Mouse (Mus musculus) skeletal muscle tissue, postnatal 0 days (tissue): ENCODE data around the gene Srsf10. TPM values are rescaled to one million over a fixed set of nuclear protein-coding genes. Genes with fewer than 3 reads are reported as not detected.

Experiments
- polyA plus RNA-seq: library from polyadenylated mRNA; unstranded; fragments of >200 nt; fragmentation: Nextera tagmentation; extraction: Ambion mirVana; gene quantifications from 2 replicates; pipeline ENCODE4 v1.2.1, GENCODE M21; 2015

Srsf10 gene
- polyA plus RNA-seq = 73.3 and 74.2 TPM in 2 replicates

DNA sequence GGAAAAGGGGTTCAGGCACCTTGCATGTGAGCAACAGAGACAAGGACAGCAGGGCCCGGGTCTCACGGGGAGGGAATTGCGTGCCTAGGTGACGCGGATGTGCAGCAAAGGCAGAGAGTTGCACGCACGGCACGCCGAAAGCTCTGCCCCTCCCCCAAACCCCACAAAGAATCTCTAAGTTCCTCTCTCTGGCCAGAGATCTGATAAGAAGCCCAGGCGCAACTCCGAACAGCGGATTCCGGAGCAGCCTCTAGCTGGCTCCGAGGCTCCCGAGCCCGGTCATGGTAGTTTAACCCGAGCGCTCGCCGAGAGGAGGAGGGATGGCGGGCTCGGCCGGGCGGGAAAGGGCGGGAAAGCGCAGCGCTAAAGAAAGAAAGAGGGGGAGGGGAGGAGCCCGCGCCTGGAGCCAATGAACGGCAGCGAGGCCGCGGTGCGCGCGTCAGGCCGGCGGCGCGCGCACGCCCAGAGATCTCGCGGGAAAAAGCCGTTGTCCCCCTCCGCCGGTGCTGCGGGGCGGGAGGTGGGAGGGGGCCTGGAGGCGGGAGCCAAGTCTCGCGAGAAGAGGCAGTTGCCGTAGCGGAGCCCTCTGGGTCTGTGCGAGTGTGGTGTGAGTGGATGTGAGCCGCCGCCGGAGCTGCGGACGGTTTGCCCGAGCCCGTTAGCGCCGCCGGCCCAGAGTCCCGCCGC, at the start of gene Srsf10:
TSS of gene Srsf10 (plus strand) at position 212 of the 687 bp plus-strand sequence.

DNA sequence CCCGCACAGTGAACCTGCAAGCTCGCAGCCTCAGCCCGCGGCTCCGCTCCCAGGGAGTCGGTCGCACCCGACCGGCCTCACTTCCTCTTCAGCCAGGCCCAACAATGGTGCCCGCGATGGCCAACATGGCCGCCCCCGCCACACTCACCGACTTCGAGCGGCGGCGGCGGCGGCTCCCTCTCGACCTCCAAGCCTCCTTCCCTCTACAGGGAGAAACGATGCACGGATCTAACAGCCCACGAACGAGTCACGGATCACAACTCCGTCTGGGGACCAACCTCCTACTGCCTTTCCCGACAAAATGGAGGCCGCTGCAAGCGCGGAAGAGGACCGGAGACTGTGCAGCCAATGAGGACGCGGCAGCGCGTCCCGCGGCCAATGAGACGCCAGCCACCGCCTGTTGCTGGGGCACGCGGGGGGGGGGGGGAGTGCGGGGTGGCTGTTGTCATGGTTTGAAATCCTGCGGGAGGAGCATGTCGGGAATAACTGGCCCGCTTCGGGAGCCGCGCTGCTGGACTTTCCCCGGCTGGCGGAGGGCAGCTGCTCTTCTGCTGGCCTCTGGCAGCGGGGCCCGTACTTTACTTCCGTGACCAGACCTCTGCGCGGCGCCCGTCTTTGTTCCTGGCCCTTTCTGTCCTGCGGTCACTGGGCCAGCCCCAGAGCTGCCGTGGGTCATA, 18.1 kb downstream of the Srsf10 start, which contains the start of gene Pnrc2:
TSS of gene Pnrc2 (minus strand) at position 325 of the 677 bp plus-strand sequence.

DNA sequence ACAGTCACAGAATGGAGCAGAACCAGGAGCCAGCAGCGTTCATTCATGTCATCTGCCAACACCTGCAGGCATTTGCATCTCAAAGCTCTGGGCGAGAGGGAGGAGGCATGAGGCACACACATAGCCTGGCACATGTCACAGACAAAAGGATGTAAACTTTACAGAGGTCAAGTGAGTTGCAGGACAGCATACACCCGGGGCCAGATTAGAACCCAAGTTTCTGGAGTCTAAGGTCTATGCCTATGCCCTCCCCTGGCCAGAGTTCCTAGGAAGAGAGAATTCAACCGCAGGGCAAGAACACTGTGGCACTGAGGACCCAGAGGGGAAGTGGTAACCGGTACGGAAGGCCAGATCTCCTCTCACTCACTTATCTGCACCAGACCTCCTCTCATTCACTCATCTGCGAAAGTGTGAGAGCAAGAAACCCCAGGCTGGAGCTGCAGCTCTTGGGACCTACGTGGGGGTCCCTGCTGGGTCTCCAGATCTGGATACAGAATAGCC, 39.6 kb downstream of the Srsf10 start, which contains the start of gene Cnr2:
TSS of gene Cnr2 (plus strand) at position 324 of the 501 bp plus-strand sequence.

Other genes with a start within 250 kb of the Srsf10 start
- 0.05 TPM in 1 of 2 replicates, not detected in the other for gene Ifnlr1, start 169.5 kb upstream of the Srsf10 start, polyA plus RNA-seq
- gene Il22ra1, start 127.6 kb upstream of the Srsf10 start, polyA plus RNA-seq = 0.05 TPM in 1 of 2 replicates, not detected in the other
- 17.1 and 18.2 TPM in 2 replicates for gene Myom3, start 96.0 kb upstream of the Srsf10 start, polyA plus RNA-seq
- gene Pnrc2, start 18.1 kb downstream of the Srsf10 start, polyA plus RNA-seq = 96.7 and 102 TPM in 2 replicates
- gene Cnr2, start 39.6 kb downstream of the Srsf10 start, polyA plus RNA-seq = 0.46 and 0.57 TPM in 2 replicates
- 38.2 and 40.3 TPM in 2 replicates for gene Fuca1, start 65.0 kb downstream of the Srsf10 start, polyA plus RNA-seq
- gene Hmgcl, start 90.7 kb downstream of the Srsf10 start, polyA plus RNA-seq = 76.7 and 78.3 TPM in 2 replicates
- 7.0 and 16.6 TPM in 2 replicates for gene Gale, start 108.0 kb downstream of the Srsf10 start, polyA plus RNA-seq
- gene Lypla2, start 116.9 kb downstream of the Srsf10 start, polyA plus RNA-seq = 45.9 and 54.5 TPM in 2 replicates
- gene Pithd1, start 131.5 kb downstream of the Srsf10 start, polyA plus RNA-seq = 37.3 and 40.1 TPM in 2 replicates
- 20.9 and 22.3 TPM in 2 replicates for gene Eloa, start 166.0 kb downstream of the Srsf10 start, polyA plus RNA-seq
- 244 and 267 TPM in 2 replicates for gene Rpl11, start 197.7 kb downstream of the Srsf10 start, polyA plus RNA-seq